Mouse (Mus musculus): Measurements from ENCODE around the gene Mrps21. TPM values are rescaled to one million over a fixed set of nuclear protein-coding genes. Genes with fewer than 3 reads are reported as not detected.
"Not testable (repeated sequence)": the region's sequence is repeated elsewhere in the genome, so short reads cannot be mapped to it uniquely, and the experiment has no call there.

Mrps21 gene
- polyA plus RNA-seq, 1 experiment = 51.8 TPM

DNA sequence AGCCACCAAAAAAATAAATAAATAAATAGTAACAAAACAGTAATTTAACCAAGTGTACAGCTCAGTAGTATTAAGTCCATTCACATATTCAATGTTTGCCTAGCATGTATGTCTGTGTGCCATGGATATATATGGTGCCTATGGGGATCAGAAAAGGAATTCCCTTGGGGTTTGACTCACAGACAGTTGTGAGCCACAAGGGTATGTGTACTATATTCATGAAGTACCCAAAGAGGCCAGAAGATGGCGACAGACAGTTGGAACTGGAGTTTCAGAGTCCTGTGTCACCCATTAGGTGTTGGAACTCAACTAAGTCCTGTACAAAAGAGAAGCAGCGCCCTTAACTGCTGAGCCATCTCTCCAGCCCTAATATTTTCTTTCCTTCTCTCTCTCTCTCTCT is 9.5 kb downstream of the Mrps21 start:
- no peak overlapping the region for H3K4me3 ChIP-seq (ENCODE audit: low read depth, low read length)
- peaks cover 17% of the 10 kb centered on the region for H3K36me3 ChIP-seq (ENCODE audit: control insufficient read depth, insufficient read depth, low read length)
- no peaks in the 10 kb centered on the region for H3K4me1 ChIP-seq (ENCODE audit: control insufficient read depth, insufficient read depth, insufficient read length, low read length)
- 42% methylated on average over 2 of the region's 2 CpGs for WGBS
- TF ChIP-seq CTCF (IDR thresholded peaks at IDR 0.05; ENCODE audit: extremely low read depth, insufficient read length, insufficient replicate concordance, low read depth, low read length) (no peak), POLR2A (IDR thresholded peaks at IDR 0.05; ENCODE audit: low read depth, low read length) (no peak)
- no peaks in the 10 kb centered on the region for H3K27me3 ChIP-seq (ENCODE audit: control insufficient read depth, insufficient read depth, low read length)
- H3K27ac ChIP-seq (ENCODE audit: insufficient read depth, low read depth, low read length) = no peak overlapping the region

DNA sequence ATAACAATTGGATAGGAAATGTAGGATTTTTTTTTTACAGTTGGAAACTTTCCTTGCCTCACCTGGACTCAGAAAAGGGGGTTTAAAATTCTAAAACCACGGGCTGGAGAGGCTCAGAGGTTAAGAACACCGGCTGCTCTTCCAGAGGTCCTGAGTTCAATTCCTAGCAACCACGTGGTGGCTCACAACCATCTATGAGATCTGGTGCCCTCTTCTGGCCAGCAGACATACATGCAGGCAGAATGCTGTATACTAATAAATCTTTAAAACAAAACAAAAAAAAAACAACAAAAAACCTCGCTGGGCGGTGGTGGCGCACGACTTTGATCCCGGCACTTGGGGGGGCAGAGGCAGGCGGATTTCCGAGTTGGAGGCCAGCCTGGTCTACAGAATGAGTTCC is 10.1 kb downstream of the Mrps21 start:
- peaks cover 17% of the 10 kb centered on the region for H3K36me3 ChIP-seq (ENCODE audit: control insufficient read depth, insufficient read depth, low read length)
- H3K4me3 ChIP-seq (ENCODE audit: low read depth, low read length) = no peak overlapping the region
- H3K27me3 ChIP-seq (ENCODE audit: control insufficient read depth, insufficient read depth, low read length) = no peaks in the 10 kb centered on the region
- H3K27ac ChIP-seq (ENCODE audit: insufficient read depth, low read depth, low read length) = no peak overlapping the region
- TF ChIP-seq POLR2A (IDR thresholded peaks at IDR 0.05; ENCODE audit: low read depth, low read length) (no peak), CTCF (IDR thresholded peaks at IDR 0.05; ENCODE audit: extremely low read depth, insufficient read length, insufficient replicate concordance, low read depth, low read length) (peak; percentile 51; the same call in 1 of the 2 replicates)
- WGBS = 76% methylated on average over 10 of the region's 10 CpGs
- H3K4me1 ChIP-seq (ENCODE audit: control insufficient read depth, insufficient read depth, insufficient read length, low read length) = no peaks in the 10 kb centered on the region

DNA sequence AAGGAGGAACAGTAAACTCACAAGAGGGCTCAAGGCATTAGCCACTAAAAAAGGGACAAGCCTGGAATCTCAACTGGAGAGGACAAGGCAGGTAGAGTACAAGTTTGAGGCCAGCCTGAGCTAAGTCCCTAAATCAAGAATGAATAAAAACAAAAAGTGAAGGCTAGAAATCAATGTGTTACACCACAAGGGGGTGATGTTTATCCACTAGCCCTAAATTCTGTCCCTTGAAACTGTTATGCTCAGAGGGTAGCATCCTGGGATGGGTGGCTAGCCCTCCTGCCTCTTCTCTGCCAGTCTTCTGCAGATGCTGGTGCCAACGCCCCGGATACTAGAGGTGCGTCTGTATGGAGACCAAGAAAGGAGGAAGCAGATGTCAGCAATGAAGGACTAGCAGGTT is 11.0 kb downstream of the Mrps21 start:
- 72% methylated on average over 3 of the region's 3 CpGs for WGBS
- Histone ChIP-seq H3K4me1 (ENCODE audit: control insufficient read depth, insufficient read depth, insufficient read length, low read length) (no peaks in the 10 kb centered on the region), H3K27me3 (ENCODE audit: control insufficient read depth, insufficient read depth, low read length) (no peaks in the 10 kb centered on the region), H3K27ac (ENCODE audit: insufficient read depth, low read depth, low read length) (no peak overlapping the region), H3K36me3 (ENCODE audit: control insufficient read depth, insufficient read depth, low read length) (peaks cover 13% of the 10 kb centered on the region), H3K4me3 (ENCODE audit: low read depth, low read length) (no peak overlapping the region)
- TF ChIP-seq POLR2A (IDR thresholded peaks at IDR 0.05; ENCODE audit: low read depth, low read length) (no peak), CTCF (IDR thresholded peaks at IDR 0.05; ENCODE audit: extremely low read depth, insufficient read length, insufficient replicate concordance, low read depth, low read length) (peak; percentile 7; the same call in 1 of the 2 replicates)

DNA sequence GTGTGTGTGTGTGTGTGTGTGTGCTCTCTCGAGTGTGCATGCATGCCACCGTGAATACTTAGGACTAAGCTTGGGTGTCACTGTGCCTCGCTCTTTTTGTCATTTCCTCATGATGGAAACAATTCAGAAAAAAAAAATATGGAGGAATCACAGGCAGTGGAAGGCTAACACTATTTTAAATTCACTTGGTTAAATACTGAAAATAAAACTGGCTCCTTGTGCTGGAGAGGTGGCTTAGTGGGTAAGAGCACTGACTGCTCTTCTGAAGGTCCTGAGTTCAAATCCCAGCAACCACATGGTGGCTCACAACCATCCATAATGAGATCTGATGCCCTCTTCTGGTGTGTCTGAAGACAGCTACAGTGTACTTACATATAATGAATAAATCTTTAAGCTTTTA is 13.0 kb downstream of the Mrps21 start:
- H3K27me3 ChIP-seq (ENCODE audit: control insufficient read depth, insufficient read depth, low read length); H3K4me3 ChIP-seq (ENCODE audit: low read depth, low read length); H3K36me3 ChIP-seq (ENCODE audit: control insufficient read depth, insufficient read depth, low read length); H3K4me1 ChIP-seq (ENCODE audit: control insufficient read depth, insufficient read depth, insufficient read length, low read length); H3K27ac ChIP-seq (ENCODE audit: insufficient read depth, low read depth, low read length): not testable (repeated sequence)
- WGBS = 81% methylated on average over 3 of the region's 3 CpGs

DNA sequence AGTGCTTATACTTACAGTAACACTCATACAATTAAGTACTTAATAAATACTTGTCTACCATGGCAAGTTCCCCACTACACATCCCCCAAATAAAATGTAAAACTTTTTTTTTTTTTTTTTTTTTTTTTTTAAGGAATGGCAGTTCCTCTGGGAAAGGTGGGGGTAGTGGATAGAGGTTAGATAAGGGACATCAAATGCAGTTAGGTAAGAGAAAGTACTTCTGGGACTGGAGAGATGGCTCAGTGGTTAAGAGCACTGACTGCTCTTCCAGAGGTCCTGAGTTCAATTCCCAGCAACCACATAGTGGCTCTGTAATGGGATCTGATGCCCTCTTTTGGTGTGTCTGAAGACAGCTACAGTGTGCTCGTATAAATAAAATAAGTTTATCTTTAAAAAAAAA is 14.3 kb downstream of the Mrps21 start:
- not testable (repeated sequence) for H3K27me3 ChIP-seq (ENCODE audit: control insufficient read depth, insufficient read depth, low read length); H3K4me3 ChIP-seq (ENCODE audit: low read depth, low read length); H3K4me1 ChIP-seq (ENCODE audit: control insufficient read depth, insufficient read depth, insufficient read length, low read length); H3K27ac ChIP-seq (ENCODE audit: insufficient read depth, low read depth, low read length)
- WGBS = 95% methylated on average over 1 of the region's 1 CpGs
- H3K36me3 ChIP-seq (ENCODE audit: control insufficient read depth, insufficient read depth, low read length) = peaks cover 10% of the 10 kb centered on the region

DNA sequence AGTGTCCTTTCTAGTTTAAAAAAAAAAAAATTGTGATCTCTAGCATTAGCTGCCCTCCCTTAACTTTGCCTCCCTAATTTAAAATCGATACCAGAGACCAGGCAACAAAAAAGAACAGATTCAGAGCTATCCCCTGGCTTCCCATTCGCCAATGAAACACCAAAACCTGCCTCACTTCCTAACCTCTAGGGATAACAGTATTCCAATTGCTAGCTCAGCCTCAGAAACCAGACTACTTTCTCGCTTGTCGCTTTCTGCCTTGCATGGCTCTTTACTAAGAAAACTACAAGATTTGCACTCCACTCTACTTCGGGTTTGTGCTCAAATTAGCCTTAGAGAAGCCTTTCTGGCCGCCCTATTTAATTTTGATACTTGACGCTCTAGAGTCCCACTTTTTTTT is 15.2 kb downstream of the Mrps21 start:
- Histone ChIP-seq H3K27ac (ENCODE audit: insufficient read depth, low read depth, low read length) (peak overlapping the region; percentile 42), H3K27me3 (ENCODE audit: control insufficient read depth, insufficient read depth, low read length) (no peaks in the 10 kb centered on the region), H3K4me3 (ENCODE audit: low read depth, low read length) (peak overlapping the region; percentile 85), H3K4me1 (ENCODE audit: control insufficient read depth, insufficient read depth, insufficient read length, low read length) (no peaks in the 10 kb centered on the region), H3K36me3 (ENCODE audit: control insufficient read depth, insufficient read depth, low read length) (peaks cover 16% of the 10 kb centered on the region)
- 19% methylated on average over 7 of the region's 7 CpGs for WGBS
- TF ChIP-seq CTCF (IDR thresholded peaks at IDR 0.05; ENCODE audit: extremely low read depth, insufficient read length, insufficient replicate concordance, low read depth, low read length) = no peak
- no peak for TF ChIP-seq POLR2A (IDR thresholded peaks at IDR 0.05; ENCODE audit: low read depth, low read length)

DNA sequence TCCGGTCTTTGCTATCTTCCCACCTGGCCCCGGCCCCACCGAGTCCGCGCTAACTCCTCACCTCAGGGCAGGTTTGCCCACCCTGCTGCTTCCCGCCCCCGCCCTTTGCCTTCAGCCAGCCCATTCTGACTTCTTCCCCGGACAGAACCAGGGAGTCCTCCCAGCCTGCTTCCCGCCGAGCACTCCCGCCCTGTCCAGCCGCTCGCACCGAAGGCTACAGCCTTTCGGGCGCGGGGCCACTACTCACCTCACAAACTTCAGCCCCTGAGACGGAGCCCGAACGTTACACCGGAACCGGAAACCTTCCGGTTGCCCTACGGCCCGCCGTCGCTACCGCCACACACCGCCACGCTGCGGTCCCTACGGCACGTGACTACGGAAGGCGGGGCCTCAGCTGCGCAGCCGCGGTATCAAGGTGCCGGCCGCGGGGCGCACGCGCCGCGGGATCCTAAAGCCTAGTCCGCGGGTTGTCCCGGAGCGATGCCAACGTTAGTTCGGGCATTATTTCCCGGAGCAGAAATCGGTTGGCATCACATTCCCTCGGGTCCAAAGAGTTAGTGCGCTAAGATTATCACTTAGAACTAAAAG is 15.7 kb downstream of the Mrps21 start, which contains the start of gene Prpf3:
TSS of gene Prpf3 (minus strand) at position 384 of the 588 bp plus-strand sequence.
- TF ChIP-seq POLR2A (IDR thresholded peaks at IDR 0.05; ENCODE audit: low read depth, low read length) (peak; percentile 76), CTCF (IDR thresholded peaks at IDR 0.05; ENCODE audit: extremely low read depth, insufficient read length, insufficient replicate concordance, low read depth, low read length) (no peak)
- WGBS = under 1% methylated on average over 56 of the region's 56 CpGs
- no peaks in the 10 kb centered on the region for H3K4me1 ChIP-seq (ENCODE audit: control insufficient read depth, insufficient read depth, insufficient read length, low read length)
- H3K27ac ChIP-seq (ENCODE audit: insufficient read depth, low read depth, low read length) = peak within 1 kb of the TSS; percentile 42
- peaks cover 20% of the 10 kb centered on the region for H3K36me3 ChIP-seq (ENCODE audit: control insufficient read depth, insufficient read depth, low read length)
- H3K27me3 ChIP-seq (ENCODE audit: control insufficient read depth, insufficient read depth, low read length) = no peaks in the 10 kb centered on the region
- peak within 1 kb of the TSS; percentile 85 for H3K4me3 ChIP-seq (ENCODE audit: low read depth, low read length)

DNA sequence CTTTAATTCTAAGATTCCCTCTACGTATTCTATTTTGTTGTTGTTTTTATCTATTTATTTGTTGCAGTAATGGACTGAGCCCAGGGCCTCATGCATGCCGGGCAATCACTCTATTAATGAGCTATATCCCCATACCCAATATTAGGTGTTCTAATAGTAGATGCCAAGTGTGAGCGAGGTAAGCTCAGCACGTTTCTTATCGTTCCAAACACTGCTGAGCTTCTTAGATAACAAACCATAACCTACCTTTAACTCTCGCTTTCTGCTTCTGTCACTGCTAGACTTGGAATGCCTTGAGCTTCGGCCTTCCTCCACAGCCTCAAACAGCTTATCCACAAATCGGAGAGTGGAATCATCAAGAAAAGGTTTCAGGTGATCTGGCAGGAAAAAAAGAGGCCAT is 20.0 kb downstream of the Mrps21 start:
- no peak overlapping the region for H3K4me3 ChIP-seq (ENCODE audit: low read depth, low read length)
- TF ChIP-seq POLR2A (IDR thresholded peaks at IDR 0.05; ENCODE audit: low read depth, low read length) (no peak), CTCF (IDR thresholded peaks at IDR 0.05; ENCODE audit: extremely low read depth, insufficient read length, insufficient replicate concordance, low read depth, low read length) (no peak)
- no peaks in the 10 kb centered on the region for H3K27me3 ChIP-seq (ENCODE audit: control insufficient read depth, insufficient read depth, low read length)
- peaks cover 54% of the 10 kb centered on the region for H3K36me3 ChIP-seq (ENCODE audit: control insufficient read depth, insufficient read depth, low read length)
- WGBS = 90% methylated on average over 8 of the region's 8 CpGs
- no peak overlapping the region for H3K27ac ChIP-seq (ENCODE audit: insufficient read depth, low read depth, low read length)
- H3K4me1 ChIP-seq (ENCODE audit: control insufficient read depth, insufficient read depth, insufficient read length, low read length) = no peaks in the 10 kb centered on the region

Measured in small intestine, adult 2 months (tissue).